ENCODE assay signal across 8 mouse cellular contexts in genomic region chr7:144937490-144937889, GRCm38 (mm10). TPM values are rescaled to one million over a fixed set of nuclear protein-coding genes. Genes with fewer than 3 reads are reported as not detected.
A peak's percentile ranks its signal among the peaks of the same experiment; 100 is the strongest.
DNase-seq lines count a peak whose midpoint lies in the region; ATAC-seq and TF ChIP-seq lines count a peak whose summit lies in the region.

No protein-coding gene starts in this region.

- peak overlapping the region; percentile 34 for H3K4me3 ChIP-seq in G1E (ENCODE audit: low read depth, low read length)
- peak overlapping the region; percentile 86 for H3K4me3 ChIP-seq in hindbrain, embryonic 10.5 days
- H3K4me3 ChIP-seq in lung, postnatal 0 days (ENCODE audit: low read depth, low read length) = peak overlapping the region; percentile 62

- H3K9ac ChIP-seq in lung, postnatal 0 days (replicated peaks; ENCODE audit: low read depth) = peak overlapping the region; percentile 59

- H3K4me1 ChIP-seq in G1E (ENCODE audit: insufficient read depth, low read depth, low read length) = peaks cover 14% of the 10 kb centered on the region
- H3K4me1 ChIP-seq in hindbrain, embryonic 10.5 days (replicated peaks) = peaks cover 85% of the 10 kb centered on the region
- H3K4me1 ChIP-seq in lung, postnatal 0 days (ENCODE audit: insufficient read depth, low read depth, low read length) = peaks cover 15% of the 10 kb centered on the region

- H3K27ac ChIP-seq in hindbrain, embryonic 10.5 days = peak overlapping the region; percentile 97
- 0 out of 2 replicates have a peak overlapping the region, but pooled peaks have one; percentile 3 for H3K27ac ChIP-seq in lung, postnatal 0 days (ENCODE audit: low read length)

- peak; percentile 66 for TF ChIP-seq CTCF in G1E (IDR thresholded peaks at IDR 0.05; ENCODE audit: low read depth, low read length)
- peak; percentile 99 for TF ChIP-seq CTCF in lung, postnatal 0 days (IDR thresholded peaks at IDR 0.05)

- peak overlapping the region; percentile 97 for H3K4me2 ChIP-seq in lung, postnatal 0 days (replicated peaks; ENCODE audit: low read depth, low read length)

- TF ChIP-seq EP300 in lung, postnatal 0 days (IDR thresholded peaks at IDR 0.05) = no peak

- H3K27me3 ChIP-seq in G1E (ENCODE audit: insufficient read depth, low read length) = peaks cover 88% of the 10 kb centered on the region
- H3K27me3 ChIP-seq in hindbrain, embryonic 10.5 days (ENCODE audit: insufficient read depth, poor library complexity, severe bottlenecking) = peaks cover 16% of the 10 kb centered on the region
- no peaks in the 10 kb centered on the region for H3K27me3 ChIP-seq in lung, postnatal 0 days (replicated peaks; ENCODE audit: insufficient read depth, low read length)

- no peaks in the 10 kb centered on the region for H3K36me3 ChIP-seq in G1E (replicated peaks)
- H3K36me3 ChIP-seq in hindbrain, embryonic 10.5 days = peaks cover 55% of the 10 kb centered on the region
- no peaks in the 10 kb centered on the region; the same call in 1 of the 2 replicates for H3K36me3 ChIP-seq in lung, postnatal 0 days (ENCODE audit: insufficient read depth, low read length)

- ATAC-seq in G1E (ENCODE audit: extremely low read depth, insufficient number of reproducible peaks, low FRiP score, poor library complexity, severe bottlenecking) = peak; percentile 52
- ATAC-seq in frontal cortex, adult (ENCODE audit: low TSS enrichment) = peak; percentile 58
- peak; percentile 53 for ATAC-seq in lung, postnatal 0 days

- 2% methylated on average over 20 of the region's 20 CpGs for WGBS in hindbrain, embryonic 10.5 days
- 2% methylated on average over 20 of the region's 20 CpGs for WGBS in lung, postnatal 0 days

- H3K9me3 ChIP-seq in G1E (replicated peaks) = no peaks in the 10 kb centered on the region
- no peaks in the 10 kb centered on the region for H3K9me3 ChIP-seq in hindbrain, embryonic 10.5 days
- no peaks in the 10 kb centered on the region for H3K9me3 ChIP-seq in lung, postnatal 0 days (ENCODE audit: low read length)

- DNase-seq in G1E (ENCODE audit: low spot score) = peak; percentile 45
- DNase-seq in cerebellum, adult 8-10 months = peak; percentile 88
- peak; percentile 90 for DNase-seq in hindbrain, embryonic 10.5 days (ENCODE audit: low spot score)
- DNase-seq in layer of hippocampus, adult 9-11 months = peak; percentile 81
- DNase-seq in lung, postnatal 0 days (ENCODE audit: low spot score) = peak; percentile 92
- peak; percentile 82 for DNase-seq in ovary, postnatal 10 days (ENCODE audit: low spot score)
- DNase-seq in thymus, postnatal 10 days (ENCODE audit: low spot score in 2 of 2) = peak; percentile 70 to 88

RNA-seq across cellular contexts. Expression of gene Ccnd1, which starts 2.2 kb away (rescaled TPM):
- total RNA-seq in G1E (2014; fragmentation: Nextera tagmentation) (not detected in 2 replicates), G1E (2017) (0.22 TPM in 1 of 2 replicates, not detected in the other)
- not detected in 2 replicates for polyA plus RNA-seq in G1E (2012)
- polyA plus RNA-seq in hindbrain, embryonic 10.5 days (2016; fragmentation: Nextera tagmentation; extraction: Ambion mirVana) = 166 and 220 TPM in 2 replicates
- 68.4 and 75.5 TPM in 2 replicates for polyA plus RNA-seq in lung, postnatal 0 days (2015; fragmentation: Nextera tagmentation; extraction: Ambion mirVana)

RNA-seq across cellular contexts. Expression of gene LTO1, which starts 22.6 kb away (rescaled TPM):
- total RNA-seq in G1E (2014; fragmentation: Nextera tagmentation) (13.7 and 15.2 TPM in 2 replicates), G1E (2017) (26.8 and 34.0 TPM in 2 replicates)
- polyA plus RNA-seq in G1E (2012) = 27.9 TPM in 2 replicates
- polyA plus RNA-seq in hindbrain, embryonic 10.5 days (2016; fragmentation: Nextera tagmentation; extraction: Ambion mirVana) = 30.5 and 33.0 TPM in 2 replicates
- 20.3 and 23.3 TPM in 2 replicates for polyA plus RNA-seq in lung, postnatal 0 days (2015; fragmentation: Nextera tagmentation; extraction: Ambion mirVana)

RNA-seq across cellular contexts. Expression of gene Fgf15, which starts 41.2 kb away (rescaled TPM):
- total RNA-seq in G1E (2014; fragmentation: Nextera tagmentation) = 121 and 129 TPM in 2 replicates
- 34.6 and 38.9 TPM in 2 replicates for total RNA-seq in G1E (2017)
- 39.2 and 48.5 TPM in 2 replicates for polyA plus RNA-seq in G1E (2012)
- polyA plus RNA-seq in hindbrain, embryonic 10.5 days (2016; fragmentation: Nextera tagmentation; extraction: Ambion mirVana) = 43.4 and 55.3 TPM in 2 replicates
- polyA plus RNA-seq in lung, postnatal 0 days (2015; fragmentation: Nextera tagmentation; extraction: Ambion mirVana) = not detected in 2 replicates

Comparison
In these comparisons a context has a peak if more than half of its experiments do, and no peak if none do; other contexts are left out.
1. Peak in every context shown above with its lines: DNase-seq, ATAC-seq, H3K4me3 ChIP-seq and H3K27ac ChIP-seq.
2. H3K4me3 ChIP-seq: peak in every context shown above with its lines; median percentile 86 in hindbrain, embryonic 10.5 days; 62 in lung, postnatal 0 days; 34 in G1E.
3. RNA of gene Ccnd1, which starts 2.2 kb away (polyA plus RNA-seq): 166 to 220 TPM in hindbrain, embryonic 10.5 days and 68.4 to 75.5 TPM in lung, postnatal 0 days; not detected in G1E; every median in the first group is over 10 times any median in the second.
4. RNA of gene Fgf15, which starts 41.2 kb away (polyA plus RNA-seq): 39.2 to 48.5 TPM in G1E and 43.4 to 55.3 TPM in hindbrain, embryonic 10.5 days; not detected in lung, postnatal 0 days; every median in the first group is over 10 times any median in the second.